Mouse (Mus musculus): ENCODE measurements around the gene Ripk1.

GRCm38 (mm10) chr13:34038056-34038432 lies 35.9 kb downstream of the Ripk1 start:
- TF ChIP-seq POLR2A (IDR thresholded peaks at IDR 0.05; ENCODE audit: insufficient read depth, low read length) (no peak), EP300 (IDR thresholded peaks at IDR 0.05; ENCODE audit: insufficient read depth, low read depth, low read length) (no peak), CTCF (IDR thresholded peaks at IDR 0.05; ENCODE audit: low read depth, low read length) (no peak)

Measured in ES-Bruce4 (cell line).